Mouse (Mus musculus) embryonic facial prominence, embryonic 12.5 days (tissue): ENCODE measurements around the gene Gm10382. TPM values are rescaled to one million over a fixed set of nuclear protein-coding genes. Genes with fewer than 3 reads are reported as not detected.

Experiments
- ATAC-seq: fragments of 200-750 bp; cut with Nextera tagmentation; 2 replicates; pipeline ENCODE4 v1.8.0; 2017; ENCODE audit not compliant: insufficient number of reproducible peaks, insufficient read depth, low FRiP score, low TSS enrichment
- H3K27ac ChIP-seq: fragments of 300-500 bp; sonication (generic); 2 replicates; pipeline ENCODE4 v1.5.1; 2016; ENCODE audit warnings: mild to moderate bottlenecking
- H3K27me3 ChIP-seq: fragments of 300-500 bp; sonication (generic); 2 replicates; pipeline ENCODE4 v1.6.1; 2016; ENCODE audit warnings: mild to moderate bottlenecking, moderate library complexity
- H3K36me3 ChIP-seq: fragments of 300-500 bp; sonication (generic); 2 replicates; pipeline ENCODE4 v1.6.1; 2016; ENCODE audit warnings: mild to moderate bottlenecking
- H3K4me1 ChIP-seq: fragments of 300-500 bp; sonication (generic); 2 replicates; pipeline ENCODE4 v1.6.1; 2016
- H3K4me2 ChIP-seq: fragments of 300-500 bp; sonication (generic); replicated peaks from 2 replicates; pipeline ENCODE4 v1.6.1; 2016; ENCODE audit warnings: mild to moderate bottlenecking, moderate library complexity
- H3K4me3 ChIP-seq: fragments of 300-500 bp; sonication (generic); 2 replicates; pipeline ENCODE4 v1.5.1; 2016; ENCODE audit warnings: mild to moderate bottlenecking
- H3K9ac ChIP-seq: fragments of 300-500 bp; sonication (generic); 2 replicates; pipeline ENCODE4 v1.6.1; 2016; ENCODE audit warnings: mild to moderate bottlenecking, moderate library complexity
- H3K9me3 ChIP-seq: fragments of 300-500 bp; sonication (generic); 2 replicates; pipeline ENCODE4 v1.6.1; 2016; ENCODE audit warnings: mild to moderate bottlenecking, moderate library complexity
- WGBS: fragments of 180-500 bp; shearing (Covaris S2); methylation state at CpG from one replicate; pipeline ENCODE4 v1.1.7; 2016; 5-methylcytosine and 5-hydroxymethylcytosine counted together
- polyA plus RNA-seq: library from polyadenylated mRNA; unstranded; fragments of >200 nt; fragmentation: Nextera tagmentation; extraction: Ambion mirVana; gene quantifications from 2 replicates; pipeline ENCODE4 v1.2.1, GENCODE M21; 2016

Gm10382 gene
- 0.31 TPM in 2 replicates for polyA plus RNA-seq

DNA sequence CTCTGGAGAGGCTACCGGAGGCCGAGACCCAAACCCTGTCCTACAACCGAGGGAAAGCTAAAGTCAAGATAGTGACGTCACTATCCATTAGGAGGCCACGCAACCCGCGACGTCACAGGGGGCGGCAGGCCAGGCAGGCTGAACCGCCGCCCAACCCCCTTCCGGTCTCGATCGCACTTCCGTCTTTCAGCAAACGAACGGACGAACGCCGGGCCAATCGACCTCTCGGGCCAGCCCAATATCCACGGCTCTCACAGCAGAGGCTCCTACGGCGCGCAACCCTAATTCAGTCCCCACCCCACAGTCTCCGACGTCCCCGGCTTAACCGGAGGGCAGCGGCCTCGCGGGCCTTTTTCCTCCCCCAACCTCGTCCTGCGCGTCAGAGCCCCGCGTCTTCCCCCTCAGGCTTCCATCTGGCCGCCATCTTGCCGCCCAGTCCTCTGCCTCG lies at the start of gene Gm10382:
Gene Gm10382 (plus strand): TSS at position 192 of the 448 bp plus-strand sequence.
- under 1% methylated on average over 39 of the region's 41 CpGs for WGBS
- H3K4me2 ChIP-seq: peak within 1 kb of the TSS; percentile 95

DNA sequence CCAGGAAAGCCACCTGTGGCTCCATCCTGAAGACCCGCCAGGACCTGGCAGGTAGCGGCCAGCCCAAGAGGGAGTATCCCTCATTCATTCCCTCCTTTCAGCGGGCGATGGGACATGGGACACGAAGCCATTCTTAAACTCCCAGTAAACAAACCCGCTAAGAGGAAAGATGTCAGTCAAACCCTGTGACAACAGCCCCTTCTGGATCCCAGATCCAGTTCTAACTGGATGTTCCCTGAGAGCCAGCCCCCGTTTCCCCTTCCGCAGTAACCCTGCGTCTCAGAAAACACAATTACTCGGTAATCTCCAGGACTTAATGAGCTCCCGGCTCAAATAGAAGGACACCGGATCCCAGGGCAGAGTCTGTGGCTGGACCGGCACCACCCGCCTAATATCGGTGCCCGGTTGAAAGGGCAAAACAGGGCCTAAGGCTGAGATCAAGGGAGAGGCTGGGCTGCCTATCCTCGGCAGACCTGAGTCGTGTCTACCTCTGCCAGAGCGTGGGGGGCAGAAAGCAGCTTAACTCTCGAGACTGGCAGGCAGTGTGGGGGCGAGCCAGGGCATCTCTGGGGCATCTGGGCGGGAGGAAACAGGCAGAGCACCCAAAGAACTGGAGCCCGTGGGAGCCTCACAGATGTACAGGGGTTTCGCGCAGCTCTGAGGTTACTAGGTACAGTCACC lies 49.1 kb upstream of the Gm10382 start:
- 0 out of 2 replicates have a peak, but pooled peaks have one; percentile 24 for ATAC-seq
- H3K4me3 ChIP-seq: peak overlapping the region; percentile 87
- no peaks in the 10 kb centered on the region for H3K9me3 ChIP-seq
- WGBS: 3% methylated on average over 25 of the region's 25 CpGs
- H3K4me1 ChIP-seq: peaks cover 29% of the 10 kb centered on the region
- no peaks in the 10 kb centered on the region for H3K36me3 ChIP-seq
- H3K27ac ChIP-seq: no peak overlapping the region
- peak overlapping the region; percentile 97 for H3K4me2 ChIP-seq
- H3K27me3 ChIP-seq: peaks cover 5% of the 10 kb centered on the region; the same call in 1 of the 2 replicates
- peak overlapping the region; percentile 71 for H3K9ac ChIP-seq

More for the DNA sequence above, at the start of gene Gm10382:
- Histone ChIP-seq H3K27me3 (no peaks in the 10 kb centered on the region), H3K9me3 (no peaks in the 10 kb centered on the region), H3K36me3 (peaks cover 18% of the 10 kb centered on the region), H3K4me1 (peaks cover 18% of the 10 kb centered on the region; the same call in 1 of the 2 replicates), H3K9ac (peak within 1 kb of the TSS; percentile 99), H3K27ac (peak within 1 kb of the TSS; percentile 92), H3K4me3 (peak within 1 kb of the TSS; percentile 99)
- no peak; the same call in 1 of the 2 replicates for ATAC-seq

DNA sequence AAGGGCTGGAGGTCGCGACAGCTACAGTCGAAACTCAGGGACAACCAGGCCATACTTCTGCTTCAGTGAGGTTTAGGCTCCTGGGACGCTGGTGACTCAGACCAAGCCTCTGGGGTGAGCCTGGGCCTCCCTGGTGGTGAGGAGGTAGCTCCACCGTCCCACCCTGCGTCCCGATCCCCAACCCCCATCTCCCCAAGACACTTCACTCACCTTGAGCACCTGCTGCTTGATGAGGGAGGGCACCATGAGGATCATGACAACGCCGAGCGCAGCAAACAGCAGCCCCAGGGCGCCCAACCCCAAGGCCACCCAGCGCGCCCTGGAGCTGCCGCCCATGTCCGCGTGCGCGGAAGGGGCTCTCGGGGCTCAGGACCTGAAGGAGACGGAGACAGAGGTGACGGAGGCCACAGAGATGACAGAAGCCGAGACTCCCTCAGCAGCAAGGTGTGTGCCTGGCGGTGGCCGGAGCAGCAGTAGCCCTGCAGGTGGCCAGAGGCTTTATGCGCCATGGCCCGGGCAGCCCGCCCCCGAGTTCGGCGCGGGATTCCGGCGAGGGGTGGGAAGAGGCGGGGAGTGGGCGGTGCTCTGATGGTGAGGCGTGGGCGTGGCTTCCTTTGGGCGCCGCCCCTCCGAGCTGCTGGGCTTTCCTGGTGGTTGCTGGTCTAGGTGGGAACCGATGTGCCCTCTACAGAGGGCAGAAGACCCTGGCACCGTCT lies 48.4 kb upstream of the Gm10382 start, which contains the start of gene Scarb1:
Gene Scarb1 (minus strand): TSS at position 548 of the 716 bp plus-strand sequence.
- Histone ChIP-seq H3K36me3 (no peaks in the 10 kb centered on the region), H3K4me2 (peak within 1 kb of the TSS; percentile 97), H3K9ac (peak within 1 kb of the TSS; percentile 71), H3K4me3 (peak within 1 kb of the TSS; percentile 87), H3K27me3 (peaks cover 5% of the 10 kb centered on the region; the same call in 1 of the 2 replicates), H3K9me3 (no peaks in the 10 kb centered on the region), H3K27ac (no peak within 1 kb of the TSS), H3K4me1 (peaks cover 29% of the 10 kb centered on the region)
- WGBS: under 1% methylated on average over 42 of the region's 42 CpGs
- peak; percentile 76 for ATAC-seq

DNA sequence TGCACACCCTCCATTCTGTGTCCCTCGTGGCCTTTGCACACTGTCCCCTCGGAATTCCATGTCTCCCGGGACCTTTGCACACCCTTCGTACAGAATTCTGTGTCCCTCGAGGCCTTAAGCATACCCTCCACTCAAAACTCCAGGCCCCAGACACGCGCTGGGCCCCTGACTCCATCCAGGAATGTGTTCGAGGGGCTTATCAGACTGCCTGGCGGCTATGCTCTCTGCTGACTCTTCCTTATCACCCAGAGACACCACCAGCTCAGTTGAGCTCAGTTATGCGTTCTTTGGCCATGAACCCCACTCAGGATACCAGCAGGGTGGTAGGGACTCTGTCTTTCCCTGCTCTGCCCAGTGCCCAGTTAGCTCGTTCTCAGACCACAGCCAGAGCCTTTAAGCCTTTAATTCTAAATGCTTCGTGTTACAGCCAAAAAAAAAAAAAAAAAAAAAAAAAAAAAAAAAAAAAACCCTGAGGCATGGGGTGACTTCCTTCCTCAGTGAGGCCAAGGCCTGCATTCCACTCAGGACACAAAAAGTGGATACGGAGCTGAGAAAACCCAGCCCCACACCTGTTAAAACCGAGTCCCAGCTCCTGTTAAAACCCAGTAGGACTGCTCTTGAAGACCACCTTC lies 47.5 kb upstream of the Gm10382 start:
- H3K4me2 ChIP-seq: peak overlapping the region; percentile 97
- no peaks in the 10 kb centered on the region for H3K9me3 ChIP-seq
- H3K9ac ChIP-seq: peak overlapping the region; percentile 71; the same call in 1 of the 2 replicates
- no peak for ATAC-seq
- H3K4me3 ChIP-seq: peak overlapping the region; percentile 87
- peaks cover 29% of the 10 kb centered on the region for H3K4me1 ChIP-seq
- peaks cover 5% of the 10 kb centered on the region; the same call in 1 of the 2 replicates for H3K27me3 ChIP-seq
- 43% methylated on average over 14 of the region's 14 CpGs for WGBS
- no peaks in the 10 kb centered on the region for H3K36me3 ChIP-seq
- no peak overlapping the region for H3K27ac ChIP-seq

DNA sequence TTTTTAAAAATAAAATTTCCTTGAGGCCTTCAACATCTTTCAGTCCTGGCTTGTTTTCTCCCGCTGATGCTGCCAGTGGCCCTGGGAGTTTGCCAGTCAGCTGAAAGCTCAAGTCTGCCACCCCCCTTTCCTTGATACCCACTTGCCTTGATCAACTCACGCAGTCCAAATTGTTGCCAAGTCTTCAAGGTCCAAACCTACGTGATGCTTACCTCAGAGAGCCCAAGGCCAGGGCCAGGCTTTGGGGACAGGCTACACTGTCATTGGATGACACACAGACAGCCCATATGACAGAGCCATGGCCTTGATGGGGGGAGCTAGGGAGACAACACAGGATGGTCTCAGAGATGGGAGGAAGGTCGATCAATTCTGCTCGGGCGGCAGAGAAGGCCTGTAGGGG lies 44.8 kb upstream of the Gm10382 start:
- no peak for ATAC-seq
- peaks cover 4% of the 10 kb centered on the region; the same call in 1 of the 2 replicates for H3K27me3 ChIP-seq
- 94% methylated on average over 6 of the region's 6 CpGs for WGBS

DNA sequence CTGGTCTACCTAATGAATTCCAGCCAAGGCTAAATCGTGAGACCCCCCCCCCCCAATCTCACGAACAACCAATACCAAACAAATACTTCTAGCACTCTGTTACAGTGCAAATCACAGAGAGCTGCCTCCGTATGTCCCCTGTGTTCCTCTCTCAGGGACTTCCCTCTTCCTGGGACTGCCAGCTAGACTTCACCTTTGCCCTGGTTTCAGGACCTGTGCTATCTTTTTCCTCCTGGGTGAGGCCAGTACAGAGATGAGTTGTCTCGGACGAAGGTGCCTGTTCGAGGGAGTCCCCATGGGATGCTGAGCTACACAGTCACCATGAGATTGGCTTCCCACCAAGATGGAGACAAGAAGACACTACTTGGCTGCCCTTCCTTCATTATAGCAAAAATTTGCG lies 41.1 kb upstream of the Gm10382 start:
- Histone ChIP-seq H3K4me1 (no peaks in the 10 kb centered on the region), H3K27me3 (no peaks in the 10 kb centered on the region), H3K27ac (no peak overlapping the region), H3K4me2 (no peak overlapping the region), H3K9me3 (no peaks in the 10 kb centered on the region; the same call in 1 of the 2 replicates), H3K9ac (no peak overlapping the region), H3K36me3 (no peaks in the 10 kb centered on the region), H3K4me3 (no peak overlapping the region)
- WGBS: 76% methylated on average over 7 of the region's 7 CpGs
- no peak for ATAC-seq

More for the DNA sequence above, 44.8 kb upstream of the Gm10382 start:
- Histone ChIP-seq H3K9me3 (no peaks in the 10 kb centered on the region), H3K4me3 (no peak overlapping the region), H3K9ac (no peak overlapping the region), H3K4me1 (peaks cover 20% of the 10 kb centered on the region), H3K27ac (no peak overlapping the region), H3K36me3 (no peaks in the 10 kb centered on the region), H3K4me2 (no peak overlapping the region)

DNA sequence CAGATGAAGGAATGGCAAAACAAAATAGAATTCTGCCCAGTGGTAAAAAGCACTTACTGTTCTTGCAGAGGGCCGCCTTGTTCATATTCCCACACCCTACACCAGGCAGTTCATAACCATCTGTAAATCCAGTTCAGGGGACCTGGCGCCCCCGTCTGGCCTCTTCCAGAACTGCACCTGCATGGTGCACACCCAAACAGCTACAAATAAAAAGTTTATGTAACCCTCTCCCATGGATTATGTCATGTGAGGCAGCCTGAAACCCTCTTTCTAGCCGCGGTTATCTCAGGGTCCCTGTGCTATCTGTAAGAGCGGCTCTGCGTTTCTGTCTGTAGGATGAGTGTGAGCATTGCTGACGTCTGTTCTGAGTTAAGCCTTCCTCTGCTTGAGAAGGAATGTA lies 40.6 kb upstream of the Gm10382 start:
- no peak for ATAC-seq
- WGBS: 33% methylated on average over 8 of the region's 8 CpGs
- Histone ChIP-seq H3K4me2 (no peak overlapping the region), H3K4me1 (no peaks in the 10 kb centered on the region), H3K36me3 (no peaks in the 10 kb centered on the region), H3K9ac (no peak overlapping the region), H3K27me3 (no peaks in the 10 kb centered on the region), H3K9me3 (no peaks in the 10 kb centered on the region; the same call in 1 of the 2 replicates), H3K4me3 (no peak overlapping the region), H3K27ac (no peak overlapping the region)

DNA sequence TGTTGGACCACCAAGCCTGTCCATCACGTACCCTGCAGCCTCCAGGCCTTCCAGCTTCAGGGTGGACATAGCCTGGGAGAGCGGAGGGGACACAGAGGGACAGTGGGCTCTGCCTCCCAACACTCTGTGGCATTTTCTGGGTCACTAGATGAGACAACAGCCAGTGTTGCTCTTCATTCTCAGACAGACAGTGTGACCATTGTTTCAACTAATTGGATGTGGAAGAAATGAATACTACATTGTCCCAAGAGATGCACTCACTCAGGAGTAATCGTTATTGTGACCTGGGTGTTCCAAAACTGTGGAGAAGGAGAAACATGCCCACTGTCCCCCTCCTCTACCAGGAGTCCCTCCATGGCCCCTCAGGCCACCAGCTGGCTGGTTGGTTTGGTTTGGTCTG lies 39.7 kb upstream of the Gm10382 start:
- no peak overlapping the region for H3K4me2 ChIP-seq
- H3K27me3 ChIP-seq: no peaks in the 10 kb centered on the region
- no peak overlapping the region for H3K9ac ChIP-seq
- no peaks in the 10 kb centered on the region; the same call in 1 of the 2 replicates for H3K9me3 ChIP-seq
- ATAC-seq: no peak
- H3K4me3 ChIP-seq: no peak overlapping the region
- H3K4me1 ChIP-seq: no peaks in the 10 kb centered on the region
- H3K27ac ChIP-seq: no peak overlapping the region
- 55% methylated on average over 3 of the region's 3 CpGs for whole genome bisulfite sequencing
- no peaks in the 10 kb centered on the region for H3K36me3 ChIP-seq

DNA sequence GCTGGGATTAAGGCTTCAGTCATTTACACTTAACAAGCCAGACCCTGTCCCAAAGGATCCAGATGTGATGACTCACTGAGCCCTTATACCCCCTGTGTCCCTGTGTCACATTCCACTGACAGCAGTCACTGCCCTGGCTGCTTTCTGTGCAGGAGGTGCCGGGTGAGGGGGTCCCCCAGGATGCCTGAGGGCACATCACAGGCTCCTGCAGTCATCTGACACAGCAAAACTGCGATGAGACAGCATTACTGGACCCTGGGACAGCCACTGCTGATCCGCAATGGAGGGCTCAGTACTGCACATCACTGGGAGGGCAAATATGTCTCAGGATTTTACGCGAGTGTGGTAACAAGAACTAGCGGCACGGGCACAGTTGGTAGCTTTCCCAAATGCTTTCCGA lies 38.1 kb upstream of the Gm10382 start:
- ATAC-seq: no peak
- Histone ChIP-seq H3K27me3 (no peaks in the 10 kb centered on the region), H3K4me2 (no peak overlapping the region), H3K36me3 (no peaks in the 10 kb centered on the region), H3K9ac (no peak overlapping the region), H3K4me3 (no peak overlapping the region), H3K27ac (no peak overlapping the region), H3K9me3 (no peaks in the 10 kb centered on the region; the same call in 1 of the 2 replicates), H3K4me1 (peaks cover 15% of the 10 kb centered on the region)
- 67% methylated on average over 8 of the region's 8 CpGs for whole genome bisulfite sequencing

DNA sequence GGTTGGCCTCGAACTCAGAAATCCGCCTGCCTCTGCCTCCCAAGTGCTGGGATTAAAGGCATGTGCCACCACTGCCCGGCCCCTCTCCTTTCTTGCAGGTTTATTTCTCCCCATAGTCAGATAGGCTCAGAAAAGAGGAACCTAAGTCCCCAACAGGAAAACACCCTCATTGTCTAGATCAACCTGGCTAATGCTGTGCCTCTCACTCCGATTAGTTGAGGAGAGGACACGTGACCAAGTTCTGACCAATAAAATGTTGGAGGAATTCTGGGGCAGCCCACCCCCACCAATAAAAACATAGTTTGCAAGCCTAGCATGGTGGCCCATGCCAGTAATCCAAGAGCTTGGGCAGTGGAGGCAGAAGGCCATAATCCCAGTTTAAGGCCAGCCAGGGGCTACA lies 37.2 kb upstream of the Gm10382 start:
- WGBS: 96% methylated on average over 5 of the region's 5 CpGs
- peaks cover 15% of the 10 kb centered on the region for H3K4me1 ChIP-seq

DNA sequence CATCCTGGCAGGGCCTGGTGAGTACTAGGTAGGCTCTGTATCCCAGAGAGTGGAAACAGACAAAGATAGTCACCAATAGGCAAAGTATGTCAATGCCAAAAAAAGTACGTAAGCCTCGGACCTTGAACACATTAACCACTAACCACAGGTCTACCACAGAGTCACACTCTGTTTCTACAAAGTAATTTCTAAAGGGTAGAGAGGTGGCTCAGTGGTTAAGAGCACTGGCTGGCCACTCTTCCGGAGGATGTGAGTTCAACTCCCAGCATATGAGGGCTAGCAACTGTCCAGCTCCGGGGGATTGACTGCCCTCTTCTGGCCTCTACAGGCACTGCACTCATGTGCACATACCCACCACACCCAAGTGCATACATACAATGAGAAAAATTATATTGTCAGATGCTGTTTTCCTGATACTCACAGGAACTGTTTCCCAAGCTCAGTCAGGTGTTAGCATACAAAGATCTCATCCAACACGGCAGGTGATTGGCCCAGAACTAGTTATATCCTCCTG lies 36.3 kb upstream of the Gm10382 start:
- peaks cover 15% of the 10 kb centered on the region for H3K4me1 ChIP-seq
- H3K4me3 ChIP-seq: no peak overlapping the region
- H3K4me2 ChIP-seq: no peak overlapping the region
- no peaks in the 10 kb centered on the region; the same call in 1 of the 2 replicates for H3K9me3 ChIP-seq
- ATAC-seq: no peak
- no peaks in the 10 kb centered on the region for H3K36me3 ChIP-seq
- no peak overlapping the region for H3K9ac ChIP-seq
- H3K27me3 ChIP-seq: no peaks in the 10 kb centered on the region
- H3K27ac ChIP-seq: no peak overlapping the region
- 94% methylated on average over 5 of the region's 5 CpGs for WGBS

More for the DNA sequence above, 37.2 kb upstream of the Gm10382 start:
- Histone ChIP-seq H3K27ac (no peak overlapping the region), H3K36me3 (no peaks in the 10 kb centered on the region), H3K4me3 (no peak overlapping the region), H3K4me2 (no peak overlapping the region), H3K9ac (no peak overlapping the region), H3K9me3 (no peaks in the 10 kb centered on the region; the same call in 1 of the 2 replicates), H3K27me3 (no peaks in the 10 kb centered on the region)
- ATAC-seq: no peak
